Mouse (Mus musculus) midbrain, embryonic 12.5 days (tissue): ENCODE results near the gene Nfix. TPM values are rescaled to one million over a fixed set of nuclear protein-coding genes. Genes with fewer than 3 reads are reported as not detected.

Source experiments
- ATAC-seq: fragments of 200-750 bp; cut with Nextera tagmentation; 2 replicates; pipeline ENCODE4 v1.8.0; 2017; ENCODE audit warnings: low read depth, moderate TSS enrichment, moderate library complexity; ENCODE audit not compliant: low FRiP score
- H3K27ac ChIP-seq: fragments of 300-500 bp; sonication (generic); replicated peaks from 2 replicates; pipeline ENCODE4 v1.5.1; 2016; ENCODE audit warnings: mild to moderate bottlenecking
- H3K27me3 ChIP-seq: fragments of 300-500 bp; sonication (generic); 2 replicates; pipeline ENCODE4 v1.6.1; 2016; ENCODE audit warnings: mild to moderate bottlenecking
- H3K36me3 ChIP-seq: fragments of 300-500 bp; sonication (generic); 2 replicates; pipeline ENCODE4 v1.6.1; 2016
- H3K4me1 ChIP-seq: fragments of 300-500 bp; sonication (generic); 2 replicates; pipeline ENCODE4 v1.6.1; 2016
- H3K4me2 ChIP-seq: fragments of 300-500 bp; sonication (generic); replicated peaks from 2 replicates; pipeline ENCODE4 v1.6.1; 2016; ENCODE audit warnings: mild to moderate bottlenecking, moderate library complexity
- H3K4me3 ChIP-seq: fragments of 300-500 bp; sonication (generic); 2 replicates; pipeline ENCODE4 v1.5.1; 2016; ENCODE audit warnings: mild to moderate bottlenecking
- H3K9ac ChIP-seq: fragments of 300-500 bp; sonication (generic); replicated peaks from 2 replicates; pipeline ENCODE4 v1.6.1; 2016; ENCODE audit warnings: mild to moderate bottlenecking, moderate library complexity
- H3K9me3 ChIP-seq: fragments of 300-500 bp; sonication (generic); 2 replicates; pipeline ENCODE4 v1.6.1; 2016; ENCODE audit warnings: mild to moderate bottlenecking
- WGBS: fragments of 180-500 bp; shearing (Covaris S2); methylation state at CpG from one replicate; pipeline ENCODE4 v1.1.7; 2016; 5-methylcytosine and 5-hydroxymethylcytosine counted together
- polyA plus RNA-seq: library from polyadenylated mRNA; unstranded; fragments of >200 nt; fragmentation: Nextera tagmentation; extraction: Ambion mirVana; gene quantifications from 2 replicates; pipeline ENCODE4 v1.2.1, GENCODE M21; 2016

Nfix gene
- polyA plus RNA-seq, 1 experiment from 2014 or later: 6.6 TPM

DNA sequence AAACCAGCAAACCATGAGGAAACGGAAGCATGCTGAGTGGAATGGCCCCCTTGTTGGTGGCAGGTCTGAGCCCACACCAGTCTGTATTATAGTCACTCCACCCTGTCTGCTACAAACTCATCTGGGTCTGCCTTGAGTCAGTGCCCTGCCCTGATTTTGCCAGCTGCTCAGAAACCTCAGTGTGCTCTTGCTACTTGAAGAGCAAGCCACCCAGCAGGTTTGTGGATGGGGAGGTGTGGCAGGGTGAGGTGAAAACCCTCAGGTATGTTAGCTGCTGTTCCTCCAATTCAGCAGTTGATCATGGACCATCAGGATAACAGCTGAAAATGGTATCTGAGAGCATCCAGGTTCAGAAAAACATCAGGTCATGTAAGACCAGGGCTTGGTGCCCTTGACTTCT, 132.1 kb downstream of the Nfix start:
- Histone ChIP-seq H3K27ac (no peak overlapping the region), H3K9me3 (no peaks in the 10 kb centered on the region), H3K4me2 (no peak overlapping the region), H3K9ac (no peak overlapping the region), H3K4me3 (no peak overlapping the region), H3K36me3 (peaks cover 39% of the 10 kb centered on the region), H3K27me3 (no peaks in the 10 kb centered on the region), H3K4me1 (peaks cover 16% of the 10 kb centered on the region)
- ATAC-seq: no peak
- WGBS: 69% methylated on average over 1 of the region's 1 CpGs

DNA sequence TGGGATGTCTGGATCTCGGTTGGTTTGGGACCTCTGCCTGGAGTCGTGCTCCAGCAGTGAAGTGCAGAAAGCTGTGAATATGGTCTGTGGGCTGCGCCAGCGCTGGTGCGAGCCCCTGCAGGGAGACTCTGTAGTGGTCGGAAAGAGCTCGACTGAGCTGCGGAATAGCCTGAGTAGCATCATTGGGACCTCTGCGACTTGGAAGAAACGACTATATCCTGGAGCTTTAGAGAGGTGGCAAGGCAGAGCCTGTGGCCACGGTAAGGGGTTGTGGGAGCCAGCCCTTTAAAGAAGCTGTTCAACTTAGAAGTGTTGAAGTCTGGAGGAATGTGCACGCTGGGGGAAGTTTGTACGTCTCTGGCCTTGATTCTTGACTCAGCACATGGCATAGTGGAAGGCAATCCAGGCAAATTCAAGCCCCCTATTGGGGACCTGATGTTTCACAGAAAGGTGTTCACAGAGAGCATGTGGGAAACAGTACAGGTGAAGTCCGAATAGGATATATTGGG, 134.7 kb downstream of the Nfix start:
- peak overlapping the region; percentile 93 for H3K27ac ChIP-seq
- WGBS: 3% methylated on average over 14 of the region's 14 CpGs
- peaks cover 37% of the 10 kb centered on the region for H3K4me1 ChIP-seq
- H3K9me3 ChIP-seq: no peaks in the 10 kb centered on the region
- no peaks in the 10 kb centered on the region for H3K27me3 ChIP-seq
- H3K36me3 ChIP-seq: peaks cover 16% of the 10 kb centered on the region; the same call in 1 of the 2 replicates
- ATAC-seq: peak; percentile 10; the same call in 1 of the 2 replicates
- peak overlapping the region; percentile 96 for H3K4me2 ChIP-seq
- peak overlapping the region; percentile 70 for H3K9ac ChIP-seq
- H3K4me3 ChIP-seq: peak overlapping the region; percentile 71

DNA sequence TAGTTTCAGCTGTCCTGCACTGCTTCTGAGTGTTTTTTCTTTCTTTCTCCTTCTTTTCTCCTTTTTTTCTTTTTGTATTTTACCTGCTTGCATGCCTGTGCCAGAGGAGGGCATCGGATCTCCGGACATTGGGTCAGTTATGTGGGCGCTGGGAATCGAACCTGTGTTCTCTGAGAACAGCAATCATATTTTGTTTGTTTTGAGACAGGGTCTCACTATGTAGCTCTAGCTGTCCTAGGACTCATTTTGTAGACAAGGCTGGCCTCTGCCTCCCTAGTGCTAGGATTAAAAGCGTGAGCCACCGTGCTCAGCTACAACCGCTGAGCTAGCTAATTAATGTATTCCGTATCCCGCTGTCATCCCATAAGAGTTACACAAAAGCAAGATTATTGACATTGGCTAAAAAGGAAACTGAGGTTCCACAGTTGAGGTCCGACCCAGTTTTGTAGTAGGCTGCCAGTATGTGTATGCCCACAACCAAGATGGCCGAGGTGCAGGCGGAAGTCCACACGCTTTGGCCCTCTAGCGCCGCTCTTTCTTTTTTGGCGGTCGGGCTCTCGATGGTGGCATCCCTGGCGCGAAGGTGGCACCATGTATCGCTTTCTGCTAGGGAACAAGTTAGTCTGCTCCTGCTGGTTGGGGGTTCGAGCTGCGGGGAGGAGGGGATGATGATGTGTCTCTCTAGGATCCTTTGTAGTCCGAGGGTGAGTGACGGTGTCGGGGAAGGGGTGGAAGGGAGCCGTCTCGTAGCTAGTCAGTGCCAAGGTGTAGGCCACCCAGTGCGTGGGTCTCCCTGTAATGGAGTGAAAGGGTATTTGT, 135.4 kb downstream of the Nfix start:
- under 1% methylated on average over 29 of the region's 29 CpGs for WGBS
- no peaks in the 10 kb centered on the region for H3K27me3 ChIP-seq
- peak; percentile 50 for ATAC-seq

DNA sequence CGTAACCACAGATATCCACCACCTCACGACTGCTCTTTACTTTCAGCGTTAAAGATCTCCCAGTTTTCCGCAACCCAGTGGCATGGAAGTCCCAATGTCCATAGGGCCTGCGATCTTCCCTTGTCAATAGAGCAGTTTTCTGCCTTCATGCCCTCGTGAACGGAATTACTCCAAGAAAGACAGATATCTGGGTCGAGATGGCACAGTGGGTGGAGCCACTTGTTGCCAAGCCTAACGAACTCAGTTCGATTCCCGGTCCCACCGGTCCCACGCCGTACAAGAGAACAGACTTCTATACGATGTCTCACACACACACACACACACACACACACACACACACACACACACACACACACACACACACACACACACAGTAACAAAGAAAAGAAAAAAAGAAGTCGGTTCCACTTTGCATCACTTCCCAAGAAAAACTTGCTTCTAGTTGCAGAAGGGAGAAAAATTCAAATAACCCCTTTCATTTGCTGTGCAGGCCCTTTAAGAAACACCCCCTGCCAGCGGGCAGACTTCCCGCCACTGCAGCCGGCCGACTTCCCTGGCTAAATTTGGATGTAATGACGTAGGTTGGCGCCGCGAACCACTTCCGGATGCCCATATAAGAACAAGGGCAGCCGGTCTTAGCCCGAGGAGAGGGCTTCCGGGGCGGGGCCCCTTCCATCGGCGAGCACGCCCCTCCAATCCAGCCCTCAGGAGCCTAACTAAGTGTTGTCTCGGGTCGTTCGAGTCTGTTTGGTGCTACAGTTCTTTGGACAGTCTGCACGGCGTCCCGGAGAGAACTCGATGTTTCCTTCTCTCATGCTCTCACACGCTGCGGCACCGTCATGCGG, 136.4 kb downstream of the Nfix start:
- H3K4me1 ChIP-seq: peaks cover 47% of the 10 kb centered on the region
- 3% methylated on average over 43 of the region's 43 CpGs for WGBS
- peak overlapping the region; percentile 70 for H3K9ac ChIP-seq
- H3K4me2 ChIP-seq: peak overlapping the region; percentile 96
- peaks cover 8% of the 10 kb centered on the region; the same call in 1 of the 2 replicates for H3K36me3 ChIP-seq
- no peaks in the 10 kb centered on the region for H3K27me3 ChIP-seq
- H3K9me3 ChIP-seq: no peaks in the 10 kb centered on the region
- ATAC-seq: peak; percentile 88
- H3K4me3 ChIP-seq: peak overlapping the region; percentile 71
- peak overlapping the region; percentile 93 for H3K27ac ChIP-seq

More for the DNA sequence above, 135.4 kb downstream of the Nfix start:
- Histone ChIP-seq H3K4me1 (peaks cover 43% of the 10 kb centered on the region), H3K4me3 (peak overlapping the region; percentile 71), H3K36me3 (peaks cover 10% of the 10 kb centered on the region; the same call in 1 of the 2 replicates), H3K9ac (peak overlapping the region; percentile 70), H3K4me2 (peak overlapping the region; percentile 96), H3K9me3 (no peaks in the 10 kb centered on the region), H3K27ac (peak overlapping the region; percentile 93)

DNA sequence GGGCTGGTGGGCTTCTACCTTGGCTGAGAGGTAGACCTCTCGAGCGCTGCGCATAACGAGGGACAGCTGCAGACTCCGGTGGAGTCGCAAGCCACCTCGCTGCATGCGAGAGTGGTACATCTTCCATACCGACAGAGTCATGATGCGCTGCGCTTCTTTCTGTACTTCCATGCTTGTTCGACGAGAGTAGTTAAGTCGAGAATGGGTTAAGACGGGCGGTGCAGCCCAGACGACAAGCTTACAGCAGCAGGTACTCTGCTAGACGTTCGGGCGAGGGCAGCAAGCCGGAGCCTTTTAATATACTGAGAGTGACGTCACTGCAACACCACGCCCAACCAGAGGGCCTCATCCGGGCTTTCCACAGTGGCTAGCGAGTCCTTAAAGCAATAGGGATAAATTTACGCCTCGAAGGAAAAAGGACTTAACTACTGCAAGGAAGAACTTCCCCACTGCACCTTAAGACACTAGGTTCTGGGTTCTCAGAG, 137.5 kb downstream of the Nfix start, which contains the start of gene Ier2:
Gene Ier2, minus strand, starts transcription at position 272 of the 485 bp plus-strand sequence.
- Histone ChIP-seq H3K36me3 (no peaks in the 10 kb centered on the region), H3K9ac (peak within 1 kb of the TSS; percentile 83), H3K27ac (peak within 1 kb of the TSS; percentile 93), H3K27me3 (peaks cover 5% of the 10 kb centered on the region; the same call in 1 of the 2 replicates), H3K9me3 (no peaks in the 10 kb centered on the region), H3K4me2 (peak within 1 kb of the TSS; percentile 96), H3K4me3 (peak within 1 kb of the TSS; percentile 71), H3K4me1 (peaks cover 49% of the 10 kb centered on the region)
- under 1% methylated on average over 27 of the region's 27 CpGs for WGBS
- ATAC-seq: peak; percentile 73

DNA sequence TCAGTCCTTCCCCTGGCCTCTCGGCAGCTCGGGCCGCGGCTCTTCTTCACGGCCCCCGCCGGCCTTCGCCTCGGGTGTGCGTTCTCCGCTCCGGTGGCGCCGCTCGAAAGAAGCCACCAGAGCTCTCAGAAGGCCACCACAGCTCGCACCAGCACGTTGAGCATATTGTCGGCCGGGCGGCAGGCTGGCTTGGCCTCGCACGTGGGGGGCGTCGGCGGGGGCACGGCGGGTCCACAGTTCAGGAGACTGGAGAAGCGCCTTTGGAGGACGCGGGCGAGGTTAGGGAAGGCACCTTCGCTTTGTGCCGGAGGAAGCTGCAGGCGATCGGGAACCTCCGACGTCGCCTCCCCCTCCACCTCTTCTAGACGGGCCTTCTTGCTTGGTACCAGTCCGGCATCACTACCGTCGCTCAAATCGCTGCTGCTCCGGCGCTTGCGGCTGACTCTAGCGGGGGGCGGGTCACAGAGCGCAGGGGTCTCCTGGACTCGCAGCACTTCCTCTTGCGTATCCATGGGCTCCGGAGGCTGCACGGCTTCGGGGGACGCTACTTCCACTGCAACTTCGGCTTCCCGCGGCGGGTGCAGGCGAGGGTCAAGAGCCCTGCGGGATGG, 138.1 kb downstream of the Nfix start:
- peak overlapping the region; percentile 96 for H3K4me2 ChIP-seq
- H3K4me1 ChIP-seq: peaks cover 52% of the 10 kb centered on the region
- no peaks in the 10 kb centered on the region for H3K9me3 ChIP-seq
- H3K9ac ChIP-seq: peak overlapping the region; percentile 83
- peaks cover 6% of the 10 kb centered on the region; the same call in 1 of the 2 replicates for H3K27me3 ChIP-seq
- WGBS: under 1% methylated on average over 61 of the region's 61 CpGs
- H3K4me3 ChIP-seq: peak overlapping the region; percentile 71
- peak overlapping the region; percentile 83 for H3K27ac ChIP-seq
- H3K36me3 ChIP-seq: no peaks in the 10 kb centered on the region
- peak; percentile 4; the same call in 1 of the 2 replicates for ATAC-seq

DNA sequence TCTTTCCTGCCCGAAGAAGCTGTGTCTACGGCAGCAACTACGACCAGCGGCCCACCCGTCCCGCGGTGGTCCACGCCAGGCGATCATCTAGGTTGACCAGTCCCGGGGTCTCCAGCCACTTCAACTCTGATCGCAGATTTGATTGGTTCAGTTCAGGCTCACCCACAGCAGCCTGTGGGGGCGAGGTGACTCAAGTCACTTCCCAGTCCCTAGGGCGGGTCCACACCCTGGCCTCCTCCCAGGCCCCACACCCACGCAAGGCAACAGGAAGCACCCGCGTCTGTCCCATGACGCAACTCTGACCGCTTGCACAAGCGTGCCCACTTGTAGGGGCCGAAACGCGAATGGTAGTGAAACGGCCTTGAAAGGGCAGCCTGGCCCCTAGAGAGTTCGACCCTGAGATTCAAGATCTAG, 138.7 kb downstream of the Nfix start:
- H3K4me1 ChIP-seq: peaks cover 58% of the 10 kb centered on the region
- H3K36me3 ChIP-seq: no peaks in the 10 kb centered on the region
- peak overlapping the region; percentile 96 for H3K4me2 ChIP-seq
- H3K9ac ChIP-seq: peak overlapping the region; percentile 83
- under 1% methylated on average over 24 of the region's 24 CpGs for WGBS
- no peak for ATAC-seq
- peak overlapping the region; percentile 71 for H3K4me3 ChIP-seq
- peak overlapping the region; percentile 83 for H3K27ac ChIP-seq
- H3K9me3 ChIP-seq: no peaks in the 10 kb centered on the region
- H3K27me3 ChIP-seq: peaks cover 6% of the 10 kb centered on the region; the same call in 1 of the 2 replicates

DNA sequence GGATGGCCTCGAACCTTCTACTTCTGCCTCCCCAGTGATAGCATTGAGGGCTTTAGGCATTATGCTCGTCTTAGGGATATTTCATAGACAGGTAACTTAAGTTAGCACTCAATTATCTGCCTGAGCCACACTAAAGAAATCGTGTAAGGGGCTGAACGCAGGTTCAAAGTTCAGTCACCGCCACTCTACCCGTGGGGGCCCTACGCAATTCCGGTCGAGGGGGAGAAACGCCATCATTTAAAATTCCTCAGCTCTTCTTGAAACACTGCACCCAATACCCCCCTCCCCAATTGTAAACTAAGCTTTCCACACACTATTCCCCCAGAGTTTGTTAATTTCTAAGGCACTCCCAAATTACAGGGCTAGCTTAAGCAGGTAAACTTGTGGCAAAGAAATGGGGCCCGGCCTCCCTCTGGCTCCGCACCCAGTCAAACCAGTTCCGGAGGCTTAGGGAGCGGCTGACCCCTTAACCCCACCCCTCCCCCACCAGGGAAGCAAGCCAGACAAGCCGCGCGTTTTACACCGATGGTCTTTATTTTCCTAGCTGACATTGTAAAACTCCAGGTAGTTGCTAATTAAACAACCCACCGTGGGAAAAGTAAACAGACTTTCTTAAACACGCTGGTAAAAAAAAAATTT, 139.2 kb downstream of the Nfix start:
- WGBS: 2% methylated on average over 20 of the region's 20 CpGs
- Histone ChIP-seq H3K4me1 (peaks cover 59% of the 10 kb centered on the region), H3K9me3 (no peaks in the 10 kb centered on the region), H3K36me3 (no peaks in the 10 kb centered on the region), H3K9ac (peak overlapping the region; percentile 83), H3K4me2 (peak overlapping the region; percentile 96), H3K27ac (peak overlapping the region; percentile 83), H3K27me3 (peaks cover 6% of the 10 kb centered on the region; the same call in 1 of the 2 replicates), H3K4me3 (peak overlapping the region; percentile 71)
- no peak for ATAC-seq

DNA sequence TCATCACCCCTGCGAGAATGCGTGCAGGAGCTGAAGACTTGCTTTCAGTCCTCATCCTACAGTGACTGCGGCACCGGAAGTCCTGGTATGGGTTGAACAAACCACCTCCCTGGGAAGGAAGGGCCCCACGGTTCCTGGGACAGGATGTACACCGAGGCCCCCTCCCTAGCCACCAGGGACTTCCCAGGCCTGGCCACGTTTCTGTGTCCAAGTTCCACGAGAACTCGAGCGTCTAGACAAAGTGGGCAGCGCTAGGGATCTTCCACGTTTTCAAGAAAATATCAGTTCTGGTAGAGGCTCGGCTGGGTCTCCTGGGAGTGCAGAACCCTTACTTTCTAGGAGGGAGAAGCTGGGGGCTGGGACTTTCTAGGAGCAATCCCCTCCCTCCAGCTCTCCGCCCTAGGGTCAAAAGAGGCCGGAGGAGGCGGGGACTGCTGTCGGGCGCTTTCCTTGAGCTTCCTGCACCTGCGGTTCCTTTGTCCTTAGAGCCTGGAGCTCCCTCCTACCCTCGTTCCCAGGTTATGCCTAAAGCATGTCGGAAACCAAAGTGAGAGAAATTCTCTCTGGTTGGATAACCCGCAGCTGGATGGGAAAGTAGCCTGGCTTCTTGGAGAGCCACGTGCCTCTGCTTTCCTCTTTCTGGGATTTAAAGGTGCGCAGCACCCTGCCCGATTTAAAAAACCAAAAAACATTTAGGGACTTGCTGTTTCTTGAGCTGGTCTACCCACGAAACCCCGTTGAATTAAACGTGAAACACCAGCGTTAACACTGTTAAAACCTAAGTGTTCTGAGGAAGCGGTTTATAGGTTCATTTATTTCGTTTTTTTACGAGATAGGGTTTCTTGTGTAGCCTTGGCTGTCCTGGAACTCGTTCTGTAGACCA, 140.0 kb downstream of the Nfix start:
- H3K27me3 ChIP-seq: peaks cover 6% of the 10 kb centered on the region; the same call in 1 of the 2 replicates
- no peaks in the 10 kb centered on the region for H3K9me3 ChIP-seq
- H3K4me2 ChIP-seq: peak overlapping the region; percentile 96
- H3K36me3 ChIP-seq: no peaks in the 10 kb centered on the region
- H3K4me1 ChIP-seq: peaks cover 61% of the 10 kb centered on the region
- peak overlapping the region; percentile 37; the same call in 1 of the 2 replicates for H3K9ac ChIP-seq
- H3K27ac ChIP-seq: peak overlapping the region; percentile 69
- WGBS: 2% methylated on average over 33 of the region's 33 CpGs
- peak overlapping the region; percentile 71 for H3K4me3 ChIP-seq
- no peak for ATAC-seq

DNA sequence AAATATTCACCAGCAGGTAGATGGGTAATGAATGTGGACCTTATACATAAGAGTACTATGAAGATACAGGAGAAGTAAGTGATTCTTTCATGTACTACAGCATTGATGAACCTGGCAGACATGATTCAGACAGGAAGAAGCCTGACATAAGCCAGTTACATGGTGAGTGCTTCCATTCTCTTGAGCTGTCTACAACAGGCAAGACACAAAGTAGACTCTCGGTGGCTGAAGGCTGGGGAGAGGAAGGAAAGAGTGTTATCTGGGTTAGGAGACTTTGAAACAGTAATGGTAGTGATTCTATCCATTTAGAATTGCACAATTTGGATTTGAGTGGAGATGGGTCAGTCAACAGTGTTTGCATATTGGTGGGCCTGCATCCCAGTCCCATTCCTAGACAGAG, 141.2 kb downstream of the Nfix start:
- Histone ChIP-seq H3K4me2 (no peak overlapping the region), H3K27ac (no peak overlapping the region), H3K9ac (no peak overlapping the region), H3K4me1 (peaks cover 67% of the 10 kb centered on the region), H3K9me3 (no peaks in the 10 kb centered on the region), H3K36me3 (no peaks in the 10 kb centered on the region), H3K27me3 (peaks cover 6% of the 10 kb centered on the region; the same call in 1 of the 2 replicates), H3K4me3 (no peak overlapping the region)
- no peak for ATAC-seq
- WGBS: 35% methylated on average over 1 of the region's 1 CpGs
